Mouse (Mus musculus) intestine, embryonic 16.5 days (tissue): ENCODE results near the gene Ttll8. TPM values are rescaled to one million over a fixed set of nuclear protein-coding genes. Genes with fewer than 3 reads are reported as not detected.
A peak's percentile ranks its signal among the peaks of the same experiment; 100 is the strongest.

Experiments
- ATAC-seq: fragments of 200-750 bp; cut with Nextera tagmentation; 2 replicates; pipeline ENCODE4 v1.8.0; 2017; ENCODE audit warnings: moderate TSS enrichment, moderate library complexity
- H3K27ac ChIP-seq: fragments of 300-500 bp; sonication (generic); 2 replicates; pipeline ENCODE4 v1.5.1; 2014; ENCODE audit warnings: mild to moderate bottlenecking, low read length
- H3K27me3 ChIP-seq: fragments of 300-500 bp; sonication (generic); replicated peaks from 2 replicates; pipeline ENCODE4 v1.6.1; 2014; ENCODE audit warnings: low read length, control low read depth, mixed read lengths; ENCODE audit not compliant: control insufficient read depth, insufficient read depth
- H3K36me3 ChIP-seq: fragments of 300-500 bp; sonication (generic); 2 replicates; pipeline ENCODE4 v1.6.1; 2014; ENCODE audit warnings: low read length, control low read depth; ENCODE audit not compliant: control insufficient read depth, insufficient read depth
- H3K4me1 ChIP-seq: fragments of 300-500 bp; sonication (generic); 2 replicates; pipeline ENCODE4 v1.6.1; 2014; ENCODE audit warnings: low read length, control low read depth, mixed read lengths; ENCODE audit not compliant: control insufficient read depth, insufficient read depth
- H3K4me2 ChIP-seq: fragments of 300-500 bp; sonication (generic); 2 replicates; pipeline ENCODE4 v1.6.1; 2014; ENCODE audit warnings: low read depth, low read length, control low read depth
- H3K4me3 ChIP-seq: fragments of 300-500 bp; sonication (generic); 2 replicates; pipeline ENCODE4 v1.5.1; 2014; ENCODE audit warnings: mild to moderate bottlenecking, low read length
- H3K9ac ChIP-seq: fragments of 300-500 bp; sonication (generic); 2 replicates; pipeline ENCODE4 v1.6.1; 2014; ENCODE audit warnings: low read depth, low read length
- H3K9me3 ChIP-seq: fragments of 300-500 bp; sonication (generic); 2 replicates; pipeline ENCODE4 v1.6.1; 2016; ENCODE audit warnings: low read length, control low read depth; ENCODE audit not compliant: control insufficient read depth
- WGBS: fragments of 180-500 bp; shearing (Covaris S2); extraction: QIAGEN DNeasy Blood & Tissue Kit; methylation state at CpG from one replicate; pipeline ENCODE4 v1.1.7; 2014; 5-methylcytosine and 5-hydroxymethylcytosine counted together
- polyA plus RNA-seq: library from polyadenylated mRNA; unstranded; fragments of >200 nt; fragmentation: Nextera tagmentation; extraction: Ambion mirVana; gene quantifications from 2 replicates; pipeline ENCODE4 v1.2.1, GENCODE M21; 2015

Ttll8 gene
- polyA plus RNA-seq, 1 experiment from 2014 or later: not detected

DNA sequence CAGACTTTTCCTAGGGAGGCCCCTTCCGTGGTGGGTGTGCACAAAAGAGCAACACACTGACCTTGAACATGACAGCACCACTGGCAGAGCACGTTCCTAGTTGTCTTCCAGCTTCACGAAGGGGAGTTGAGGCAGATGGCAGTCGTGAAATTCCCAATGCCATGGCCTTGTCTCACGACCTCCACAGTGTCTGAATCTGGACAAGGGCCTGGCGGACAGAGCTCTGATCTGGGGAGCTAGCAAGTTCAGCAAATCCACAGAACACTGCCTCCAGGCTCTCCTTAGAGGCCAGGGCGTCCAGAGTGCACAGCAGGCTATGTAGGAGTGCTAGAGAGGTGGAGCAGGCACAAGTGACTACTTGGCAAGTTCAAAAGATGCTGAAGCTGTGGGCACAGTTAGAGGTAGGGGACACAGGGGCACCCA lies 87.3 kb downstream of the Ttll8 start:
- Histone ChIP-seq H3K4me2 (no peak overlapping the region), H3K4me1 (peaks cover 42% of the 10 kb centered on the region), H3K4me3 (no peak overlapping the region), H3K36me3 (peaks cover 11% of the 10 kb centered on the region), H3K27me3 (no peaks in the 10 kb centered on the region), H3K27ac (peak overlapping the region; percentile 61), H3K9me3 (no peaks in the 10 kb centered on the region), H3K9ac (peak overlapping the region; percentile 19; the same call in 1 of the 2 replicates)
- WGBS: 40% methylated on average over 7 of the region's 7 CpGs
- no peak for ATAC-seq

DNA sequence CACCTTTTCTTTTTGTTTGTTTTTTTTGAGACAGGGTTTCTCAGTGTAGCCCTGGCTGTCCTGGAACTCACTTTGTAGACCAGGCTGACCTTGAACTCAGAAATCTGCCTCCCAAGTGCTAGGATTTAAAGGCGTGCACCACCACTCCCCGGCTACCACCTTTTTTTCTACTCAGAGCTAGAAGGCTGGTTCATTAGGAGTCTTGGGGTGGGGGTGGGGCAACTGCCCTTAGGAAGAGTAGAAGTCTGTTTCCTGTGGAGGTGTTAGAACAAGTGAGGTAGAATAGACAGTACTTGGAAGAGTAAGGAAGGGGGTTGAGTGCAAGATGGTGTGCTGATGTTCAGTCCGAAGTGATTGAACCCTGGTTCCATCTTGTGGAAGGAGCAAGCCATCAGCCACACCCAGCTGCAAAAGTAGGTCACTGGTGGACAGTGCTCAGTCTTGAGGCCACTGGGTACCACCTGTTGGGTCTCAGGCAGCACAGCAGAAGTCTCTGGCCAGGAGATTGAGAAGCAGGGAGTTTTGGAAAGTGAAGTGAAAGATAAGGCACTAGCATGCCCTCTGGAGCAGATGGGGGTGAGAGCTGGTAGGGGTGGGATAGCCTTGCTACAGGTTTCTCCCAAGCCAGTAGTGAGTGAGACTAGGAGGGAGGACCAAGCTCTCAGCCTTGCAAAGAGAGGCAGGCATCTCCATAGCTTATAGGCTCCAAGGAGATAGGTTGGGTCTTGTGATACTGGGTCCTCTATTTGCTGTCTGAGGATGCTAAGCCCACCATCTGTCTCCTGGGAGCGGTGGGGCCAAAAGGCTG lies 88.1 kb downstream of the Ttll8 start:
- 69% methylated on average over 4 of the region's 4 CpGs for WGBS
- no peaks in the 10 kb centered on the region for H3K27me3 ChIP-seq
- H3K4me1 ChIP-seq: peaks cover 42% of the 10 kb centered on the region
- H3K9me3 ChIP-seq: no peaks in the 10 kb centered on the region
- peak overlapping the region; percentile 61; the same call in 1 of the 2 replicates for H3K27ac ChIP-seq
- H3K4me3 ChIP-seq: no peak overlapping the region
- no peak overlapping the region for H3K4me2 ChIP-seq
- peaks cover 11% of the 10 kb centered on the region for H3K36me3 ChIP-seq
- no peak overlapping the region for H3K9ac ChIP-seq
- no peak for ATAC-seq

DNA sequence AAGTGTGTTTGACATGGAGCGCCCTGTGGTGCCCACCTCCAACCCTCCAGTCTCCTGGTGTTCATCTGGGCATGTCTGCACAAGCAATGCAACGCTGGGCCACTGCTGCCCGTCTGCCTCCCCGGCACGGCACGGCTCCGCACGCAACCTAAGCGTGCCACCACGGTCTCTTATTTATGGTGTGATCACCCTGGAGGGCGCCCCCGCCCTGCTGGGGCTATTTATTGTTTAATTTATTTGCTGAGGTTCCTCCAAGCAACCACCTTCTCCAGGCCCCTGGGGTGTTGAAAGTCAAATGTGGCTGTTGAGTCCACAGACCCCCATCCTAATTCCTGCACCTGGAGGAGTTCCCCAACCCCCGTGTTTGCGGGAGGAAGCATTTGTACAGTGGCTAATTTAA lies 89.2 kb downstream of the Ttll8 start:
- Histone ChIP-seq H3K9ac (peak overlapping the region; percentile 95), H3K9me3 (no peaks in the 10 kb centered on the region)

DNA sequence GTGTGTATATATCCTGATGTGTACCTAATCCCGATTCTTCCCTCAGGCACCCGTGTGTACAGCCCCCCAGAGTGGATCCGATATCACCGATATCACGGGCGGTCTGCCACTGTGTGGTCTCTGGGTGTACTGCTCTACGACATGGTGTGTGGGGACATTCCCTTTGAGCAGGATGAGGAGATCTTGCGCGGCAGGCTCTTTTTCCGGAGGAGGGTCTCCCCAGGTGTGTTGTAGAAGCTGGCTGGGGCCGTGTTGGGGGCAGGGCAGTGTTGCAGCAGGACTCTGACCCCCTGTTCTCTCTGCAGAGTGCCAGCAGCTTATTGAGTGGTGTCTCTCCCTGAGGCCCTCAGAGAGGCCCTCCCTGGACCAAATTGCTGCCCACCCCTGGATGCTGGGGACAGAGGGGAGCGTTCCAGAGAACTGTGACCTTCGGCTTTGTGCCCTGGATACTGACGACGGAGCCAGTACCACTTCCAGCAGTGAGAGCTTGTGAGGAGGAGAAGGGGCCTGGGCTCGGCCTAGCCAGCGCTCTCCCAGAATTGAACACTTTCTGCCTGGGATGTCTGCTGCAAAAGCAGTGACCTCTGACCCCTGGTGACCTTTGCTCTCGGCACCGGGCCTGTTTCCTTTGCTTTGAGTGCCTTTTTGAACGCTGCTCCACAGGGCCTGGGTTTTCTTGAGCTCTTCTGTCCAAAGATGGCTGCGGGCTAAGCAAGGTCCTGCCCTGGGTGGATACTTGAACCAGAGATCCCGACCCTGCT lies 89.8 kb downstream of the Ttll8 start:
- Histone ChIP-seq H3K27me3 (no peaks in the 10 kb centered on the region), H3K9ac (peak overlapping the region; percentile 95), H3K27ac (peak overlapping the region; percentile 97), H3K9me3 (no peaks in the 10 kb centered on the region), H3K36me3 (peaks cover 11% of the 10 kb centered on the region), H3K4me2 (peak overlapping the region; percentile 88), H3K4me3 (peak overlapping the region; percentile 91), H3K4me1 (peaks cover 42% of the 10 kb centered on the region)
- ATAC-seq: no peak
- WGBS: 23% methylated on average over 22 of the region's 22 CpGs

More for the DNA sequence above, 89.2 kb downstream of the Ttll8 start:
- Histone ChIP-seq H3K4me1 (peaks cover 42% of the 10 kb centered on the region), H3K4me3 (peak overlapping the region; percentile 91), H3K27me3 (no peaks in the 10 kb centered on the region), H3K27ac (peak overlapping the region; percentile 97), H3K4me2 (peak overlapping the region; percentile 88), H3K36me3 (peaks cover 11% of the 10 kb centered on the region)
- no peak for ATAC-seq
- WGBS: 71% methylated on average over 14 of the region's 14 CpGs

DNA sequence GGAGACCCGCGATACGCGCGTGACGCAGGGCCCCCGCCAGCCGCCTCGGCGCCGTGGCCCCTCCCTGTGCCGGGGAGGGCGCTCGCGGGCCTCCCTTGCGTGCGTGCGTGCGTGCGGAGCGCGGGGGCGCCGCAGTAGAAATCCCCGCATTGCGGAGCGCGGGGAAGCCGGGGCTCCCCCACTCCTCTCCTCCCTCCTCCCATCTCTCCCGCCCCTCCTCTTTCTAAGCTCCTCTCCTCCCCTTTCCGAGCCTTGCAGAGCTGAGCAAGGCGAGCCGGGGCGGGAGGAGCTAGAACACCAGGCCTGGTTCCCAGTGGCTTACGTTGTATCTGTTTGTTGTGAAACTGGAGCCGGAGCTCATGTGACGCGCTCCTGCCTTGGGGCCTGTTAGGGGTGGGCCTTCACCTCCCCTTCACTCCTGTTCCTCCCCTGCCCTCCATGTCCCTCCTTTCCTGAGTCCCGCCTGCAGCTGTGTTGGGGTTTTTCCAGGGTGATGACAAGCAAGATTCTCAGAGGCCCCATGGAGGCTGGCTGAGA lies 90.5 kb downstream of the Ttll8 start:
- Histone ChIP-seq H3K36me3 (peaks cover 11% of the 10 kb centered on the region), H3K4me3 (peak overlapping the region; percentile 91), H3K4me1 (peaks cover 42% of the 10 kb centered on the region), H3K4me2 (peak overlapping the region; percentile 88), H3K27ac (peak overlapping the region; percentile 97), H3K9me3 (no peaks in the 10 kb centered on the region), H3K27me3 (no peaks in the 10 kb centered on the region), H3K9ac (peak overlapping the region; percentile 95)
- WGBS: under 1% methylated on average over 24 of the region's 39 CpGs
- ATAC-seq: peak; percentile 72

DNA sequence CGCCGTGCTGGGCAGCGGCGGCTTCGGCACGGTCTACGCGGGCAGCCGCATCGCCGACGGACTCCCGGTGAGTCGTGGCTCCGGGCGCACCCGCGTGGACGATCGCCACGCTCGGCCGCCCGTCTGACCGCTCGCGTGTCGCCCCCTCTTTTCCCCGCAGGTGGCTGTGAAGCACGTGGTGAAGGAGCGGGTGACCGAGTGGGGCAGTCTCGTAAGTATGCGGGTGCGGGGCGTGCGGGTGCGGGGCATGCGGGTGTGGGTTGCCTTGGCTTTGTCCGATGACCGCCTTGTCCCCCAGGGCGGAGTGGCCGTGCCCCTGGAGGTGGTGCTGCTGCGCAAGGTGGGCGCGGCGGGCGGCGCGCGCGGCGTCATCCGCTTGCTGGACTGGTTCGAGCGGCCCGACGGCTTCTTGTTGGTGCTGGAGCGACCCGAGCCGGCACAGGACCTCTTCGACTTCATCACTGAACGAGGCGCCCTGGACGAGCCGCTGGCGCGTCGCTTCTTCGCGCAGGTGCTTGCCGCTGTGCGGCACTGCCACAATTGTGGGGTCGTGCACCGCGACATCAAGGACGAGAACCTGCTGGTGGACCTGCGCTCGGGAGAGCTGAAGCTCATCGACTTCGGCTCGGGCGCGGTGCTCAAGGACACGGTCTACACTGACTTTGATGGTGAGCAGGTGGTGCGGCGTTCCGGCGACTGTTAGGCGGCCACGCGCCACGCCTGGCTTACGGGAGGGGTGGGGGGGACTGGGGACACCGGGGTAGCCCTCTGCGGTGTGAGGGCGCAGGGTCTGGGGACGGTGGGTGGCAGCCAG lies 91.1 kb downstream of the Ttll8 start:
- ATAC-seq: peak; percentile 1; the same call in 1 of the 2 replicates
- Histone ChIP-seq H3K27me3 (no peaks in the 10 kb centered on the region), H3K9ac (peak overlapping the region; percentile 95), H3K9me3 (no peaks in the 10 kb centered on the region), H3K27ac (peak overlapping the region; percentile 97), H3K36me3 (peaks cover 11% of the 10 kb centered on the region), H3K4me2 (peak overlapping the region; percentile 88), H3K4me3 (peak overlapping the region; percentile 91), H3K4me1 (peaks cover 37% of the 10 kb centered on the region)
- under 1% methylated on average over 97 of the region's 98 CpGs for WGBS

DNA sequence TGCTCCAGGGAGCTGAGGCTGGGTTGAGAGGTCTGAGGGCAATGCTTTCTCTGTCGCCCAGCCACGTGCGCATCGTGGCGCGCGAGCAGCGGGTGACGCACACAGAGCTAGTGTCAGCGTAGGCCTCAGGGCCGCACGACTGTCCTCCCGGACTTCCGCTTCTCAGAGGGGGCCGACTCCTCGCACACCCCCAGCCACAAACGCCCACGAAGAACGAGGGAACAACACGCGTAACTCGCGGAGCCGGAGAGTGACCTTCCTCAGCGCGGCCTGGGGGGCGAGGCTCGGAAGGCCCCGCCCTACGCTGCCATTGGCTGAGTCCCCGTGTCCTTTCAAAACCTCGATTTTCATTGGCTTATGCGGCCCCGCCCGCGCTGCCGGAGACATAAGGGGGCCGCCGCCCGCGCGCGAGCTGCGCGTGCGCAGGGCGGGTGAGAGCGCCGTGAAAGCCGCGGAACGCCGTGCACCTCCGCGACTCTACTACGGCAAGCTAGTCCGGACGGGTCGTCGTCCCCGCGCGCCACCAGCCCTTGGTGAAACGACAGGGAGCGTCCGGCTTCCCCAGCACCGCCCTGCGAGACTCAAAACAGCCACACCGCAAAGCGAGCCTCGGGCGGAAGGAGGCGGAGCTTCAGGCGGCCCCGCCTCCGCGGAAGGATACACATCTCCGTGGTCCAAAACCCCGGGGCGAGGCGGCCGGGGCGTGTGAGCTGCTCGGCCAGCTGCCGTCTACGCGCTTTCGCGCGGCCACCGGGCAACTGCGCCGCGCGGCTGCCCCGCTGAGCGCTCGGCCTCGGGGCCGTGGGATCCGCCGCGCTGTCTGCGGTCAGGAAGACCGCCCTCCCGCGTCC lies 92.2 kb downstream of the Ttll8 start, which contains the start of gene Pim3:
Gene Pim3 (plus strand): TSS at position 415 of the 851 bp plus-strand sequence.
- Histone ChIP-seq H3K27ac (peak within 1 kb of the TSS; percentile 97), H3K4me1 (peaks cover 26% of the 10 kb centered on the region), H3K36me3 (peaks cover 11% of the 10 kb centered on the region), H3K4me3 (peak within 1 kb of the TSS; percentile 91), H3K9ac (peak within 1 kb of the TSS; percentile 95), H3K27me3 (no peaks in the 10 kb centered on the region), H3K4me2 (peak within 1 kb of the TSS; percentile 88), H3K9me3 (no peaks in the 10 kb centered on the region)
- under 1% methylated on average over 107 of the region's 107 CpGs for WGBS
- peak; percentile 87 for ATAC-seq

DNA sequence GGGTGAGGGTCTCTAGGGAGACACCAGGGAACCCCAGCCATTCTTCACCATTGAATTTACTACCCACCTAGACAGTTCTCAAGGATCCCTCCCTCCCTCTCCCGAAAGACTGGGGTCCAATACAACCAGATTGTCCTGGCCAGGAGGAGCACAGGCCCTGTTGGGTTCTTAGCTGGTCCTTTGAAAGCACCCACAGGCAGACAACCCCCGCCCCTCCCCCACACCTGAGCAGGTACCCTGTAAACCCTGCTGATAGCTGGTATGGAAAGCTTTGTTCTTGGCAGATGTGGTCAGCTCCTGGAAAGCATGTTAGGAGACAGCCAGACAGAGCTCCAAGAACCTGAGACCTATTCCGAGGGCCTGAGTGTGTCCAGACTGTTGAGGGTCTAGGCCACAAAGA lies 93.4 kb downstream of the Ttll8 start:
- 93% methylated on average over 3 of the region's 3 CpGs for WGBS
- Histone ChIP-seq H3K27ac (no peak overlapping the region), H3K4me2 (no peak overlapping the region), H3K27me3 (no peaks in the 10 kb centered on the region), H3K36me3 (peaks cover 11% of the 10 kb centered on the region), H3K4me3 (no peak overlapping the region), H3K4me1 (peaks cover 17% of the 10 kb centered on the region), H3K9me3 (no peaks in the 10 kb centered on the region), H3K9ac (no peak overlapping the region)
- ATAC-seq: no peak
